Mouse (Mus musculus) kidney, adult 9 months (tissue): ENCODE measurements around the gene Abraxas1.
A peak's percentile ranks its signal among the peaks of the same experiment; 100 is the strongest.

Experiments used
- DNase-seq: peaks from one replicate; pipeline ENCODE4 v3.0.0; 2022

Gene Abraxas1

DNA sequence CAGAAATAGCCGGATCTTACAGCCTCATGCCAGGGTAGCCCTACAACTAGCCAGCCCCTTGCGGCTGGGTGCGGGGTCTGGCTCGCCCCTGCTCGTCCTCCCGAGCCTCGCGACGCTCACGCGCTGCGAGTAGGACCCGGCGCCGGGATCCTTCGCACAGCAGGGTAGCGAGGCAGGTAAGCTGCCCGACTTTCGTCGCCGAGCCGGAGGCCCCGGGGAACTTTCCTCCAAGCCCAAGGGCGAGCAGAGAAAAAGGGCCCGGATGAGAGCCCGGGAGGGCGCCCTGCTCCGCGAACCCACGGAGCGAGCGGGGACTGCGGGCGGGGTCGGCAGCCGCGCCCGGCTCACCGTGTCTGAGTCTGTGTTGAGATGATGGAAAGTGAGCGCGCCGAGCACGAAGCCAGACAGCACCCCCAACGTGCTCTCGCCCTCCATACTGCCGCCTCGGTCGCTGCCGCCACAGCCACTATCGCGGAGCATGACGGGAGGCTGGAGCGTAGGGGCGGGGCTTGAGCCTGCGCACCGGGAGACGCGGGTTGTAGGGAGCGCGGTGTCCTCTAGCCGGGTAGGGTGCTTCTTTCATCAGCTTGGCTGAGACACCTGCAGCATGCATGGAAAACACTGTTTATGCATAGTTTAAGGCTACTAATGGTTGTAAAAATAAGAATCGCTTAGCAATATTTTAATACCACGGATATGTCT, at the start of gene Abraxas1:
TSS of gene Abraxas1 (minus strand) at position 483 of the 702 bp plus-strand sequence.
- peak; percentile 85 for DNase-seq

DNA sequence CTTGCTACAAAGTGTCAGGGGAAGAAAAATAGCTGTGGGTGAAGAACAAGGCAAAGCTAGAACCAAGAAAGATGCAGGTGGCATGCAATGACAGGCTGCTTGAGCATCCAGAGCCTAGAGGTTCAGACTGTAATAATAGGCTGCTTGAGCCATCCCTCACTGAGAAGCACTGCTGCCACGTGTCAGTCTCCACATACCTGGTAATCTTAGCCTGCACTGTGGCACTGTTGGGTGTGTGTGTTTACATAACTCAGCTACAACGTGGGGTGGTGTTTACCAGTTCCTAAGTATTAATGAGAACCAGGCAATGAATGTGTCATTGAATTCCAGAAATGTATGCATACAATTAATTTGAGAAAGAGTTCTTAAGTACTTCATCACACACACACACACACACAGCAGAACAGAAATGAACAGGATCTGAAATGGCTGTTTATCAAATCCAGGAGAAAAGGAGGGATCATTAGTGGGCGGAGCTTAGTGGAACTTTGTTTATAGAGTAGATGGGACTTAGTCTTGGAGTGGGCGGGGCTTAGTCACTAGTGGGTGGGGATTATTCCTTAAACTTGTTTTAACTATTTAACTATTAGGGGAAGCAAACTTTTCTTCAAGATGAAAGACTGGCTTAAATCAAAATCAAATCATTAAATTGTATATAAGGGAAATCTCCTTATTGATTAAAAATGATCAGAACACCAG, 48.6 kb upstream of the Abraxas1 start:
- DNase-seq = no peak

DNA sequence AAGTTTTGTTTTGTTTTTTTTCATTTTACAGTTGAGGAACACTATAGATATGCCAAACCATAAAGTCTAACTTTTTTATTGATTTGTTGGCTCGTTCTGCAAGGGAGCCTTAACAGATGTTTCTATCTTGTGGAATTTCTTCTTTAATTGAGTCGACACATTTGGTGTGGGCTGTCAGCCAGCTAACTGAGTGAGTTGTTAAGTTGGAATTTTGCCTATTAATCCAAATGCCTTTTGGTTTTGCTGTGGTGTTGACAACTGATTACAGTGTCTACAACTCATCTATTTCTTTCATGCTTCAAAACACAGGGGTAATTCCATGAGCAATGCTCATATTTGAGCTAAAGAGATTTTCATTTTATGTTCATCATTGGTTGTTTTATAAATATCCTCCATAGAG, 45.4 kb upstream of the Abraxas1 start:
- DNase-seq = peak; percentile 29

DNA sequence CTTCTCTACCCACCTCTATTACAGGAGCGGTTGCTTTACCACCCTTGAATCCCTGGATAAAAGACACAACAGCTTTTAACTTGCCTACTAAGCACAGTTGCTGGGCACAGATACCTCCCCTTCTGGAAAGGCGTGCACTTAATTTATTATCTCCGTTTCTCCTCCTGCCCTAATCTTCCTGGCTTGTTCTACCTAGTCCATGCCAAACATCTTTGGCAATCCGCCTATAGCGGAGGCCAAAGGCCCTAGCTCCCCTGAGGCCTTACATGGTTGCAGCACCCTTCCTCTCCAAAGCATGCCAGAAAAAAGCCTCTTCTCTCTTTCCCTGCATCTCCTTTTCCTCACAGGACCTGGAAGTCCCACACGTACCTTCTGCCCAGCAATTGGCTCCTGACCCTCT, 43.7 kb upstream of the Abraxas1 start:
- DNase-seq = peak; percentile 41

DNA sequence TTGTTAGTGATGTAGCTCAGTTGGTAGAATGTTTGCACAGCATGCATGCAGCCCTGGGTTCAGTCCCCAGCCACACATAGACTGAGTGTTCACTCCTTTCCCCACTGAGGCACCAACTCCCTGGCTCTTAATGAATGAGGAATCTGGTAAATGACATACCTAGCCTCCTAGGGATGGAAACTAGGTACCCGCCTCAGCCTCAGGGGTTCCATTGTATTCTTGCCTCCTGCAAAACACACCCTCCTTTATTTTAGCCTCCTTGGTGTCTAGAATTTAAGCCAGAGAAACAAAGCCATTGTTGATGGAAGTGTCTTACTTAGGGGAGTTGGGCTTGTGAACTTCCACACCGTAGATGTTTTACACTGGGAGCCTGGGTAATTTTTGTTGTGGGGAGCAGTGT, 42.3 kb upstream of the Abraxas1 start:
- DNase-seq = no peak

DNA sequence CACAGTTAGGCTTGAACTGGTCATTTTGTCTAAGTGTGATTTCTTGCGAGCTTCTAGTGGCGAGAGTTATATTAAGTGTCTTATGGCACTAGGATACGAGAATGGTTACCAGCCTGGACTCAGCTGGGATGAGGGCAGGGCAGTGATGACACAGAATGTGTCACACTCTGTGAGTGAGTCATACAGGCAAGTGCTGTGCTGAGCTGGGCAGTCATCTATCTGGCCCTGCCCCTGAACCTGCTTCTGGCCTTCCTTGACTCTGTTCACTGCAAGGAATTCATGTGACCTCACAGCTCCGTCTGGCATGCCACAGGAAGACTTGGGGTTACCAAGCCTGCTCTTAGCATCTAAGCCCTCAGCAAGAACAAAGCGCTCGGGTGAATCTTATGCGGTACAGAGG, 41.0 kb upstream of the Abraxas1 start:
- DNase-seq = no peak

DNA sequence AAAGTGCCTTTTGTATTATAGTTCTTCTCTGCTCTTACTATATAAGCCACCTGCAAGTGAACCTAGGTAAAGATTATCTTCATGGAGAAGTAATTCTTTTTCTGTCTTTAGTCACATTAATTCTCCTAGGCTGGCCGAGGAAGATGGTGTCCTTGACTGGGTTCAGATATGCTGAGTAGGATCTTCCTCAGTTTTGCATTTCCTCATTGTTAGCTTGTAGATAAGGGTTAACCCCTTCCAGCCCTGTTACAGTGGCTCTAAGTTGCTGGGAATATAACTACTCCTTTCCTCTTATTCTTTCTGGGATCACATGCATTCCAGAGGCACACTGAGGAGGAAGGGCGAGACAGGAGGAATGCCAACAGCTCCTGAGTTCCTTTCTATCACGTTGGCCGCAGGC, 40.4 kb upstream of the Abraxas1 start:
- DNase-seq = no peak

DNA sequence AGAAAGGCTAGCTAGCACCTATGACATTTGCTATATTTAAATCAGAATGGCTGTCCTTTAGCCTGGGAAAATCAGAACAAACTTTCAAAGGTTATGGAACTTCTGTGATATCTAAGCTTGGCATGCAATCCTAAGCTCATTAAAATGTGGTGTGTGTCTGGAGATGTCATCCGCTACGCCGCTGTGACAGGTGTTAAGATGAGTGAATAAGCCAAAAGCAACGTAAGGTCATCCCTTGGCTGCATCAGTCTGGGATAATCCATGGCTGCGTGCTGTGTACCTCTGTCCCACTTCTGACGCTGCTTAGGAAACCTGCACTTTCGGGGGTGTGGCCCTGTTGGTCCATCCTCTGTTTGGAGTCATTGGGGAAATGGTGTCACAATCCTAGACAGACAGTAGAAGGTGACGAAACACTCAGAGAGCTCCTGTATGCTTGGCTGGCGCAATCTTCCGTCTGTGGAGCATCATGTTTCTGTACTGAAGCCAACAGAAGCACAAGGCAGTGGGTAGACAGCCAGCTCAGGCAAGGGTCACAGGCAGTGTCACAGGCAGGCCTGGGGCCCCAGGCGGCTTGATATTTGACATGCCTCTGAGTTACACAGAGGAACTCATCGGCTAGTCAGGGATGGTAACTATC, 39.8 kb upstream of the Abraxas1 start:
- DNase-seq = peak; percentile 24

DNA sequence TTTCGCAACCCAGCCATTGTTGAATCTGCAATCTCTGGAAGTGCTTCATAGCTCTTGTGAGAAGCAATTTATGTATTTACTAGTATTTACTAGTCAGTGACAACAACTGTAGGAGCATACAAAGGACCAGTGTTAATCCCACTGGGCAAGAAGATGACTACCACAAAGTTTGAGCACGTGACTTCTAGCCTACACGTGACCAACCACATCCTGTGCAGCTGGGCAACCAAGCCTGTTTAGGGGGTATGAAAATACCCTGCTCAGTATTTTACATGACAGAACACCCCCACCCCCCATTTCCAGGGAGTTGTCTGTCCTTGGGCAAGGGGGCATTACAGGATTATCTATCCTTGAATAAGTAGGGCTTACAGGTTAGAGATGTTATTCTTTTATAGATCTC, 35.8 kb upstream of the Abraxas1 start:
- DNase-seq = no peak

DNA sequence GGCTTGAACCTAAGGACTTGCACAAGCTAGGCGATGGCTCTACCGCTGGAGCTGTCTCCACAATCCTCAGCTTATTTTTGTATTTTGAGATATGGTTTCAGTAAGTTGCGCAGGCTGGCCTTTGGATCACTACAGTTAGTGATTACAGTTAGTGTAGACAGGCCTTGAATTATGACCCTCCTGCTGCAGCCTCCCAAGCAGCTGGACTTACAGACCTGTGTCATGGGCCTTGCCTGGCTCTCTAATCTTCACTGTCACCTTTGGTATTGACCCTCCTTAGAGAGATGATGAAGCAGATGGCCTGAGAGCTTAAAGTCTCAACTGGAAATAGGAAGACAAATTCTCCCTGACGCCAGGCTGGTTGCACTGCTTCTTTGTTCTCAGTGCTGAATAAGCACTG, 33.2 kb upstream of the Abraxas1 start:
- no peak for DNase-seq

DNA sequence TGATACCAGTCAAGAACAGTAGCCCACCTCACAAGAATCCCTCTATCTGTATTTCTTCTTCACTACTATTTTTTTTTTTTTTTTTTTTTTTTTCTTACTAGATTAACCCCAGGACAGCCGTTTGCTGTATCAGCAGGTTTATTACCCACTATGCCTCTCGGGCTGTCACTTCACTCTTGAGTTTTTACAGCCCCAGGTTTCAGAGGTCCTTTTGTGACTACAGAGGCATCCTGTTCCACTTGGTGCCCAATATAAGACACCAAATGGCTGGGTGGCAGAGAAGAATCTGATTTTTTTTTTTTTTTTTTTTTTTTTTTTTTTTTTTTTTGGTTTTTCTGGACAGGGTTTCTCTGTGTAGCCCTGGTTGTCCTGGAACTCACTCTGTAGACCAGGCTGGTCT, 26.4 kb upstream of the Abraxas1 start:
- DNase-seq = peak; percentile 23

DNA sequence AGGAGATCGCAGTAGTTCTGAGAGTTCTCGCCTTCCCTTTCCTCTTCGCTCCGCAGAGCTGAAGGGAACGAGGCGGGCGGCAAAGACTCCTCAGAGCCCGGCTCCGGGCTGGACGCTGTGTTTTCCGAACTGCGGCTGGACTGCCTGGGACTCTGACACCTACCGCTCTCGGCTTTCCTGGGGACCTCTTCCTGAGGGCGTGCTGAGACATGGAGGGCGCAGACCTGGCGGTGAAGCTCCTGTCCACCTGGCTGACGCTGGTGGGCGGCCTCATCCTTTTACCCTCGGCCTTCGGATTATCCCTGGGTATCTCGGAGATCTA, 25.8 kb upstream of the Abraxas1 start:
- DNase-seq = no peak

DNA sequence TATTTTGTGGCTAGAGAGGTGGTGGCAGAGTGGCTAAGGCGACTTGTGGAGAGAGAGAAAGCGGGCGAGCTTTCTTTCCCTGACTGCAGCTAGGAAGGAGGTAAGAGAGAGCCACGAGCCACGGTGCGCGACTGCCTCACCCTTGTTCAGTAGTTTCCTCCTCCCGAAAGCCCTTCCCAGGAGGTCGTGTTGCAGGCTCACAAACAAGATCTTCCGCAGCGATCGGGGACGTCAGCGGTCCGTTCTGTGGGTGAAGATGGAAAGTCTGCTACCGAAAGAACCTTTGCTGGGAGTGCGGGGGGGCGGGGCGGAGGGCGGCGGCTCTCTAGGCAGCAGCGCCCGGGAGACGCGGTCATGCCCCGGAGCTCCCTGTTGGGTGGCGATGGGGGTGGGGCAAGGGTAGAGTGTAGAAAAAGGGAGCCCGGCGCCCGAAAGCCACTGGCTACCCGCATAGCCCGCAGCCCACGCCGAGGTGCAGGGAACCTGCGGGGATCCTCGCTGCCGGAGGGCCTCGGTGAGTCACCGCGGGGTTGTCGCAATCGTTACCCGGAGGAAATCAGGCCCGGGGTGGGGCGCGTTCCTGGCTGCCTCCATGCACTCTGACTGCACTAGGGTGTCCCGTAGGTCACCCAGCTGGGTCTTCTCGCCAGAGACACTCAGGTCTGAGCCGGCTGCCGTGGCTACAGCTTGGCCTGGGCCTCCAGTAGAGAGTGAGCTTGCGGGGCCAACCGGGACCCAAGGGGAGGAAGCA, 25.3 kb upstream of the Abraxas1 start:
- peak; percentile 49 for DNase-seq

DNA sequence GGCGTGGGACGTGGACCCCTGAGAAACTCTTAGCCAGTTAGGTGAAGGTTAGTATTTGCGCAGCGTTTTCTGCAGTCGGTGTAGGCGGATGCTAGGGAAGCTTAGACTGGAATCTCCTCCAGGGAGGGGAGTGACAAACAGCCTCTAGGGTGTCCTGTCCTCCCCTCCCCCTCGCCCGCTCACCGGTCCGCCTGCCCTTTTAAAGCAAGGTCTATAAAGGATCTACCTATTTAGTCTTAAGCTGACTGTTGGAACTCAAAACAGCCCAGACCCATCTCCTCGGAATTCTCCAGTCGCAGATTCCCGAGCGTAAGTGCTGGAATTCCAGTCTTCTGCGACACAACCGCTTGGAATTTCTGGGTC, 24.7 kb upstream of the Abraxas1 start, which contains the start of gene Gpat3:
TSS of gene Gpat3 (plus strand) at position 229 of the 363 bp plus-strand sequence.
- peak; percentile 32 for DNase-seq

DNA sequence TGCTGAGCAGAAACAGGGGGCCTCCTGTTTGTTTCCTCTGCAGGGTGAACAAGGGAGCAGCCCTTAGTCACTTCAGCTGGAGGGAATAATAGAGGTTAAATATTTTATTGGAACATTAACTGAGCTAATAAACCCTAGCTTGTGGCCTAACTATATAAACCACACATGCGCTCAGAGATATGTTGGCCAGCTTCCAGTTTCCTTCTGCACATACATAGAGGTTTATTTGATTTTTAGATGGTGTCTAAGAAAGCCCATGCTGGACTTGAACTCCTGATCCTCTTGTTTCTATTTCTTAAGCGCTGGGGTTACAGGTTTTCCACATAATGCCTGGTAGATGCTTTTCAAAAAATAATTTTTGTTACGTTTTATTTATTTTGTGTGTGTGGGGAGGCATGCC, 23.7 kb upstream of the Abraxas1 start:
- no peak for DNase-seq

DNA sequence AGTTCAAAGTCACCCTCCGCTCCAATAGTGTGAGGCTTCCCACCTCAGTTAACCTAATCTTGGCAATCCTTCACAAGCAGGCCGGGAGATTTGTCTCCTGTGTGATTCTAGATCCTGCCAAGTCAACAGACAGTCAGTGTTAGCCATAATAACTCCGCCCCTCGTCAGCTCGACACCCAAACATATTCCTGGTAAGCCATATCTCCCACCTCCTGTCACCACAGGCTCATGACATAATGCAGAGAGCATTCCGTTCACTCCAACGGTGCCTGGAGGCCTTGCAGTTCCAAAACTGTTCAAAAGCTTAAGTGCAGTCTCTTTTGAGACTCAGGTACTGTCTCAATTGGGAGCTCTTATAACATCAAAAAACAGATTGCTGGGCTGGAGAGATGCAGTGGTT, 17.1 kb upstream of the Abraxas1 start:
- DNase-seq = no peak

DNA sequence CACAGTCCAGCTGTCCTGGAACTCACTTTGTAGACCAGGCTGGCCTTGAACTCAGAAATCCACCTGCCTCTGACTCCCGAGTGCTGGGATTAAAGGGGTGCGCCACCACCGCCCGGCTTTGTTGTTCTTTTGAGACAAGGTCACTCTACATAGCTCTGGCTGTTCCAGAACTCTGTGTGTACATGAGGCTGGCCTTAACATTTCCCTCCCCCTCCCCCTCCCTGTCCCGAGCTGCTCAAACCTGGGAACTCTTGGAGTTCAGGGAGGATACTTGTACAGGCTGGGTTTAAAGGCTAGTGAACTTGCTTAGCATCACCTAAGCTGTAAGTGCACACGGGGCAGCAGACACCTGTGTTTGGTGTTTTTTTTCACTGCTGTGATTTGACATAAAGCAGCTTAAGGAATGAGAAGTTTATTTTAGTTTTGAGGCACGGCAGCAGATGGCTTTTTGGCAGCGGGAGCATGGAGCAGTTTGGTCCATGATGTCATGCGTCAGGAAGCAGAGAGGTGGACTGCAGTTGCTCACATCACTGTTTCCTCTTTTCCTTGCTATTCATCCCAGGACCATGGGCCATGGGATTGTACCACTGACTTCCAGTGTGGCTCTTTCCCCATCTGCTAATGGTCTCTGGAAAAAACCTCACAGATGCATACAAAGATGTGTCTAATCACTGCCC, 15.2 kb upstream of the Abraxas1 start:
- no peak for DNase-seq

DNA sequence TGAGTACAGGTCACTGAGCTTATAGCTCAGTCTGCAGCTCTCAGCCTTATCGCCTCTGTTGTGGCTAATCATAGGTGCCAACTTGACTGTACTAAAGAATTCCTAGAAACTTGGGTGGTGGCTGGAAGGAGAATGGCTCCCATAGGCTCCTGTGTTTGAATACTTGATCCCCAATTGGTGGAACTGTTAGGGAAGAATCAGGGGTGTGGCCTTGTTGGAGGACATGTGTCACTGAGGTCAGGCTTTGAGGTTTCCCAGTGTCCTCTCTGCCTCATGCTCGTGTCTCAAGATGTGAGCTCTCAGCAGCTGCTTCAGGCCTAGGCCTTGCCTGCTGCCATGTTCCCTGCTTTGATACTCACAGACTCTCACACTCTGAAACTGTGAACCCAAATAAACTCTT, 13.1 kb upstream of the Abraxas1 start:
- no peak for DNase-seq

DNA sequence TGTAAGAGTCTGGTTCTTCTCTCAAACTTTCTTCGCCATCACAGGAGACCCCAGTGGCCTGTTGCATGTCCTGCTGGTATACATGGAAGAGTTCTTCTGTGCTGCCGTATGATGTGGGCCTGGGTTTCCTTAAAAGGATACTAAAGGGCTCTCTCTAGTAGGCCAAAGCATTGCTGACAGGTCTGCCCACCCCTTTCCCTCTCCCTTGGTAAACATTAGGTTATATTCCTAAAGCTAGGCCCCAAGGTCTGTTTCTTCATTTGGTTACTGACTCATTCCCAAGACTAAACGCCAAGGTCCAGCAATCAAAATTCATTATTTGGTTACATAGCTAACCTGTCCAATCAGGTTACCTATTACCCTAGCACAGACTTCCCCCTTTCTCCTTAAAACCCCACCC, 11.9 kb upstream of the Abraxas1 start:
- DNase-seq = no peak

DNA sequence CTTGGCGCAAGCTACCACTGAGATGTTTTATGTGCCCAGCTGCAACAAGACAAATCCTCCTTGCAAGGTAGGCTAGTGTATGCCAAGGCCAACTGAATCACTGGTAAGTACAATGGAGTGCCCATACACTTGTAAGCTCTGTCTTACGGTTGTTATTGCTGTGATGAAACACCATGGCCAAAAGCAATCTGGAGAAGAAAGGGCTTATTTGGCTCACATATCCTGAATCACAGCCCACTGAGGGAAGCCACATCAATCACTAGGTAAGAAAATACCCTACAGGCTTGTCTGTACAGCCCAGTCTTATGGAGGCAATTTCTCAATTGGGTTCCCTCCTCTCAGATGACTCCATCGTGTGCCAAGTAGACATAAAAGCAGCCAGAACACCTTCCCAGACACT, 7.9 kb upstream of the Abraxas1 start:
- no peak for DNase-seq

DNA sequence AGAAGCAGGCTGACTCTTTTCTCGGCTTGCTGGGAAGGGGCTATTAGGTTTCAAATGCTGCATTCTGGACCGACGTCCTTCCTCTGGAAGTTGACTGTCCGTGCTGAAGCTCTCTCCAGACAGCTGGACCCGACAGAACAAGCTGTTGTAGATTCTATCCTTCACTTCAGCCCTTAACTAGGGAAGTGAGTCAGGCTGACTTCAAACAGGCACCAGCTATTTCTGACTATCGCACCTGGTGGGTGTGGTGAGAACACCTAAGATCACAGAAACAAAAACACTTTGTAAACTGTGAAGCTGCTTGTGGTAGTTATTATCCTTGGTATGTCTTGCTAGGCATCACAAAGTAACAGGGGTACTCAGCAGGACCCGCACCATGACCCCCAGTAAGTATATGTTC, 5.8 kb upstream of the Abraxas1 start:
- no peak for DNase-seq

DNA sequence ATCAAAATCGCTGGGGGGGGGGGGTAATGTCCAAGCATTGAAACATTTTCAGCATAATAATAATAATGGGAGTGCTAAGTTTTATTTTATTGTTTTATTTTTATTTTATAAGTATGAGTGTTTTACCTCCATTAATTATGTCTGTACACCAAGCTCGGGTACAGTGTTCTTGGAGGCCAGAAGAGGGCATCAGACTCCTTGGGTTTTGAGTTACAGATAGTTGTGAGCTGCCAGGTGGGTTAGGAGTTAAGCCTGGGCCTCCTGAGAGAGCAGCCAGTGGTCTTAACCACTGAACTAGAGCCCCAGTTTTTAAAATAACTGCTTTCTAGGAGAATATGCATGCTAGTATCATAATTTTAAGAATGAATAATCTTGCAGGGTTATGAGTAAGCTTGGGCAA, 5.2 kb upstream of the Abraxas1 start:
- peak; percentile 39 for DNase-seq

DNA sequence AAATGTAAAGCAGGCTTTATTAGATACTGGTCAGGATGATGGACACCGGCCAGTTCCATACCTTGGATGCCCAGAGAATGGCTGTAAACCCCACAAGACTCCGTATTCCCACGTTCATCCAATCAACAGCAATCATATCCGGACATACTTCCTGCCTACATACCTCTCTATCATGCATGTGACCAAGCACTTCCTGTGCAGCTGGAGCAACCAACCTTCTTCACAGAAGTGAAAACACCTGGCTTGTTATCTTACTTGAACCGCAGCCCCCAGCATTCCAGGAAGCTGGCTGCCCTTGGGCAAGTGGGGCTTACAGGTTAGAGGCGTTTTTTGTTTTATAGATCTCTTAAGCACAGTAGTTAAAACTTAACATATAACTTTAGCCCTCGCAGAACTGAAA, 2.1 kb upstream of the Abraxas1 start:
- no peak for DNase-seq
